Mouse (Mus musculus) liver, adult 2 months (tissue): ENCODE data around the gene Heatr5a. TPM values are rescaled to one million over a fixed set of nuclear protein-coding genes. Genes with fewer than 3 reads are reported as not detected.

Experiments used
- DNase-seq: peaks from one replicate; pipeline ENCODE4 v3.0.0-alpha.2; 2011; ENCODE audit warnings: low read depth, low spot score; ENCODE audit errors: extremely low read depth
- H3K27ac ChIP-seq: fragments of 200-500 bp; replicated peaks from 2 replicates; pipeline ENCODE4 v1.5.1; 2012; ENCODE audit warnings: low read depth, mild to moderate bottlenecking, control low read depth, inconsistent platforms, low read length; ENCODE audit not compliant: insufficient read depth
- H3K27me3 ChIP-seq: fragments of 200-500 bp; 2 replicates; pipeline ENCODE4 v1.6.1; 2012; ENCODE audit warnings: mild to moderate bottlenecking, moderate library complexity, low read length, inconsistent platforms; ENCODE audit not compliant: control insufficient read depth, insufficient read depth
- H3K36me3 ChIP-seq: fragments of 200-500 bp; 2 replicates; pipeline ENCODE4 v1.6.1; 2012; ENCODE audit warnings: low read length, inconsistent platforms; ENCODE audit not compliant: control insufficient read depth, insufficient read depth
- H3K4me1 ChIP-seq: fragments of 200-500 bp; 2 replicates; pipeline ENCODE4 v1.6.1; 2011; ENCODE audit warnings: low read length; ENCODE audit not compliant: control insufficient read depth, insufficient read depth
- H3K4me3 ChIP-seq: fragments of 200-500 bp; 2 replicates; pipeline ENCODE4 v1.5.1; 2011; ENCODE audit warnings: low read depth, mild to moderate bottlenecking, control low read depth, low read length, moderate library complexity; ENCODE audit not compliant: insufficient read depth
- H3K79me2 ChIP-seq: fragments of 200-500 bp; 2 replicates; pipeline ENCODE4 v1.6.1; 2012; ENCODE audit warnings: inconsistent platforms, mild to moderate bottlenecking, low read length, moderate library complexity; ENCODE audit not compliant: control insufficient read depth, insufficient read depth
- H3K9ac ChIP-seq: fragments of 200-500 bp; 2 replicates; pipeline ENCODE4 v1.6.1; 2012; ENCODE audit warnings: low read depth, mild to moderate bottlenecking, control low read depth, inconsistent platforms, low read length
- CTCF ChIP-seq: fragments of 200-500 bp; IDR thresholded peaks from 2 replicates; pipeline ENCODE4 v1.5.1; 2011; ENCODE audit warnings: low read depth, low read length, control low read depth
- POLR2A ChIP-seq: fragments of 200-500 bp; IDR thresholded peaks from 2 replicates; pipeline ENCODE4 v1.6.1; 2011; ENCODE audit warnings: low read length, control low read depth; ENCODE audit not compliant: insufficient read depth; ENCODE audit errors: extremely low read depth
- WGBS: fragments of 180-500 bp; shearing (Covaris S2); methylation state at CpG from one replicate; pipeline ENCODE4 v1.1.7; 2018; 5-methylcytosine and 5-hydroxymethylcytosine counted together
- polyA plus RNA-seq: library from polyadenylated mRNA; depleted of rRNA; stranded (reverse); fragments of >200 nt; gene quantifications from 2 replicates; pipeline ENCODE4 v1.2.3, GENCODE M21; 2012
- total RNA-seq: library from RNA; depleted of rRNA; stranded (reverse); fragments of >200 nt; gene quantifications from 2 replicates; pipeline ENCODE4 v1.2.3, GENCODE M21; 2014

The Heatr5a gene
- total and polyA plus RNA-seq, 2 experiments, result 8.1 to 9.1 TPM

- H3K9ac ChIP-seq, result no peak overlapping the region
- no peak overlapping the region for H3K4me3 ChIP-seq
- H3K79me2 ChIP-seq, result no peaks in the 10 kb centered on the region
- 67% methylated on average over 3 of the region's 3 CpGs for WGBS
- no peak overlapping the region for H3K27ac ChIP-seq
- no peaks in the 10 kb centered on the region; the same call in 1 of the 2 replicates for H3K36me3 ChIP-seq
- DNase-seq, result no peak
- H3K4me1 ChIP-seq, result peaks cover 6% of the 10 kb centered on the region; the same call in 1 of the 2 replicates
- TF ChIP-seq POLR2A, result no peak
- TF ChIP-seq CTCF, result no peak
- no peaks in the 10 kb centered on the region for H3K27me3 ChIP-seq
Observed at GRCm38 (mm10) chr12:51835219-51835618, 135.9 kb downstream of the Heatr5a start.

DNA sequence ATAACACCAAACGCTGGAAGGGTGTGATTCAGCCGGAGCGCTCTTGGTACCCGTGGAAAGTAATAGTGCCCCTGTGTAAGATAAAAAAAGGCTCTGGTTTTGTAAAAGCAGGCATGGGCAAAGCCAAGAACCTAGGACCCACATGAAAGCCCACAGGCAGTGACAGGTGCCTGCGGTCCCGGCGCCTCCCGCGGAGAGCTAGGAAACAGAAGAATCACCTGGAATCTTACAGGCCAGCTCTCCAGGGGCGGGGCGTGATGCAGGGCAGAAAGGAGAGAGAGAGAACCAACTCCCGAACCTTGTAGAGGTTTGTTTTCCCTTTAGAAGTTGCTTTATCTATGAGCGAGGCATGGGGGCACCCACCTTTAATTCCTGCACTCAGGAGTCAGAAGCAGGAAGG is 139.2 kb downstream of the Heatr5a start:
- no peak for DNase-seq
- WGBS, result 93% methylated on average over 13 of the region's 13 CpGs
- peaks cover 9% of the 10 kb centered on the region for H3K4me1 ChIP-seq
- peaks cover 4% of the 10 kb centered on the region for H3K36me3 ChIP-seq
- no peak overlapping the region for H3K9ac ChIP-seq
- H3K27ac ChIP-seq, result no peak overlapping the region
- TF ChIP-seq CTCF (no peak), POLR2A (no peak)
- H3K27me3 ChIP-seq, result no peaks in the 10 kb centered on the region
- H3K4me3 ChIP-seq, result no peak overlapping the region
- H3K79me2 ChIP-seq, result peaks cover 16% of the 10 kb centered on the region

GRCm38 (mm10) chr12:51831296-51831695 is 139.8 kb downstream of the Heatr5a start:
- no peak overlapping the region for H3K9ac ChIP-seq
- 96% methylated on average over 3 of the region's 3 CpGs for WGBS
- no peak overlapping the region for H3K4me3 ChIP-seq
- TF ChIP-seq POLR2A (no peak), CTCF (no peak)
- H3K36me3 ChIP-seq, result peaks cover 8% of the 10 kb centered on the region
- DNase-seq, result no peak
- peak overlapping the region; percentile 75 for H3K27ac ChIP-seq
- peaks cover 16% of the 10 kb centered on the region for H3K79me2 ChIP-seq
- peaks cover 9% of the 10 kb centered on the region for H3K4me1 ChIP-seq
- H3K27me3 ChIP-seq, result no peaks in the 10 kb centered on the region

DNA sequence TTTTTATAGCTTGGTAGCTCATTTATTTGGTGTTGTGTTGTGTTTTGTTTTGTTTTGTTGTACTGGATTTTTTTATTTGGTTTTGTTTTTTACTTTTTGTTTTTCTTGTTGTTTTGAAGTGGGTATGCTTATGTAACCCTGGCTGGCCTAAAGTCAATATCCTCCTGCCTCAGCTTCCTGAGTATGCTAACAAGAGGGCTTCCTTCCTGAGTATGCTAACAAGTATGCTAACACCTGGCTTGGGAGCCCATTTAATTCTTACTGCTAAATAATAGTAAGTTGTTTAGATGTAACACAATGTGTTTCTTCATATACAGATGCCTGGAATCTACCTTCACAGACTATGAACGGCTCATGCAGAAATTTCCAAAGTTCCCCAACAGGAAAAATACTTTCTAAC is 140.4 kb downstream of the Heatr5a start:
- no peak for TF ChIP-seq CTCF
- no peak for TF ChIP-seq POLR2A
- H3K4me1 ChIP-seq, result peaks cover 12% of the 10 kb centered on the region
- H3K27me3 ChIP-seq, result no peaks in the 10 kb centered on the region
- DNase-seq, result peak; percentile 66
- peaks cover 20% of the 10 kb centered on the region for H3K79me2 ChIP-seq
- peaks cover 11% of the 10 kb centered on the region for H3K36me3 ChIP-seq
- WGBS, result 39% methylated on average over 1 of the region's 1 CpGs
- H3K4me3 ChIP-seq, result peak overlapping the region; percentile 84; the same call in 1 of the 2 replicates
- H3K27ac ChIP-seq, result peak overlapping the region; percentile 91
- no peak overlapping the region for H3K9ac ChIP-seq

DNA sequence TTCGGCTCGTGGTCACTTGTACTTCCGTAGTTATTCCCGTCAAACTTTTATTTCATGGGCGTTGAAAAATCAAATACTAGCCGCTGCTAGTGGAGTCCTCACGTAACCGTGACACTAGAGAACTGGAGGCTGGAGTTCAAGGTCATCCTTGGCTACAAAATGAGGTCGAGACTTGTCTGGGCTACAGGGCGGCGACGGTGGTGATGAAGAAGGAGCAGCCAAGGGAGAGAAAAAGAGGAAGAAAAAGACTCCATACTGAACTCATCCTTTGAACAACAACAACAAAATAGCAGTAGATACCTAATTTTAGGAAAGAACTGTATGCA is 141.1 kb downstream of the Heatr5a start:
- H3K36me3 ChIP-seq, result peaks cover 14% of the 10 kb centered on the region
- WGBS, result under 1% methylated on average over 12 of the region's 12 CpGs

GRCm38 (mm10) chr12:51829290-51830076 is 141.6 kb downstream of the Heatr5a start, which contains the start of gene Hectd1:
TSS of gene Hectd1 (minus strand) at chr12:51829536.
- peak; percentile 54 for DNase-seq

More for the DNA sequence above, 141.1 kb downstream of the Heatr5a start:
- Histone ChIP-seq H3K9ac (peak overlapping the region; percentile 99), H3K4me1 (peaks cover 14% of the 10 kb centered on the region), H3K27me3 (no peaks in the 10 kb centered on the region), H3K27ac (peak overlapping the region; percentile 91), H3K79me2 (peaks cover 22% of the 10 kb centered on the region), H3K4me3 (peak overlapping the region; percentile 84)
- 0 out of 2 replicates have a peak, but pooled peaks have one; percentile 1 for TF ChIP-seq POLR2A
- no peak for TF ChIP-seq CTCF
- DNase-seq, result peak; percentile 91

More at GRCm38 (mm10) chr12:51829290-51830076, 141.6 kb downstream of the Heatr5a start, which contains the start of gene Hectd1:
- Histone ChIP-seq H3K27me3 (no peaks in the 10 kb centered on the region), H3K27ac (peak within 1 kb of the TSS; percentile 91), H3K9ac (peak within 1 kb of the TSS; percentile 99), H3K36me3 (peaks cover 17% of the 10 kb centered on the region), H3K79me2 (peaks cover 22% of the 10 kb centered on the region), H3K4me3 (peak within 1 kb of the TSS; percentile 84), H3K4me1 (peaks cover 14% of the 10 kb centered on the region)
- under 1% methylated on average over 109 of the region's 114 CpGs for WGBS
- TF ChIP-seq CTCF, result peak; percentile 54
- 0 out of 2 replicates have a peak, but pooled peaks have one; percentile 30 for TF ChIP-seq POLR2A
